Mouse (Mus musculus): ENCODE data around the gene Prim2. TPM values are rescaled to one million over a fixed set of nuclear protein-coding genes. Genes with fewer than 3 reads are reported as not detected.
"Not testable (repeated sequence)": the region's sequence is repeated elsewhere in the genome, so short reads cannot be mapped to it uniquely, and the experiment has no call there.

Prim2 gene
- polyA plus RNA-seq, 1 experiment from 2014 or later = 33.9 TPM

DNA sequence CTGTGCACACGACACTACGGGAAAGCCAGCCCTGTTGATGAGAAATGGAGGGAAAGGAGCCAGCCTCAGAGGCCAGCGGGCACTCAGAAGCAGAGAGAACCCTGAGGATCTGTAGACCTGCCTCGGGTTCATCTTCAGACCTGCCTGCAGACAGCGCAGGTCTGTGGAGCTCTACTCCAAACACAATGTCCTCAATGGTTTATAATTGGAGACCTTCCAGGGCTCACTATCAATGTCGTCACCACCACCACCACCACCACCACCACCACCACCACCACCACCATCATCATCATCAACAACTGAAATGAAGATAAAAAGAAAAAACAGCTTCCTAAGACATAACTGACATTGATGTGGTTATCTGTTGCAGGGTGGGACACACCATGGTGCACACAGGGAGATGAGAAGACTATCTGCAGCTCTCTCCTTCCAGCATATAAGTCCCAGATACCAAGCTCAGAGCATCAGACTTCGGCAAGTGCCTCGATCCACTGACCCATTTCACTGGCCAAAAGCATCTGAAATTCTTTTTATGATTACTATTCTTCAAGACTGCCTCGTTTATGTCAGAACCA is 20.0 kb downstream of the Prim2 start:
- Histone ChIP-seq H3K27me3 (no peaks in the 10 kb centered on the region), H3K27ac (no peak overlapping the region), H3K4me2 (no peak overlapping the region), H3K9ac (no peak overlapping the region), H3K9me3 (no peaks in the 10 kb centered on the region), H3K36me3 (peaks cover 15% of the 10 kb centered on the region), H3K4me1 (no peaks in the 10 kb centered on the region), H3K4me3 (no peak overlapping the region)
- 92% methylated on average over 9 of the region's 9 CpGs for WGBS
- no peak for ATAC-seq (ENCODE audit: insufficient number of reproducible peaks, low FRiP score, low TSS enrichment, low read depth)

DNA sequence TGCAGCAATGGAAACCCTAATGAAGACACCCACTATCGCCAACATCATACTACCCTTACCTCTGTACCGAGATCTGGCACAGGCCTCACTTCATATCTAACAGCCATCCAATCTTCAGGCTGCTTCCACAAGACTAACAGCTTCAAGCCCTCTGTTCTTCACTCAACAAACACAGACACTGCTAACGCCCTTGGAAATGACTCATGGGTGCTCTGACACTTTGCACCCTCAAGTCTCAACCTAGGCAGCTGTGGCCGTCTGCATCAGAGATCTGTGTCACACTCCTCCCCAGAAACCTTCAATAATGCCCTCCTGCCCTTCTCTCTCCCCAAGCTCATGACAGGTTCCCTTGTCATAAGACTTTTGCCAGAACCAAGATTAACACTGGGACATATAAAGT is 20.6 kb downstream of the Prim2 start:
- H3K9me3 ChIP-seq = no peaks in the 10 kb centered on the region
- WGBS = 93% methylated on average over 4 of the region's 4 CpGs
- no peak overlapping the region for H3K4me2 ChIP-seq
- H3K27me3 ChIP-seq = no peaks in the 10 kb centered on the region
- no peaks in the 10 kb centered on the region for H3K4me1 ChIP-seq
- H3K36me3 ChIP-seq = peaks cover 21% of the 10 kb centered on the region
- H3K4me3 ChIP-seq = no peak overlapping the region
- no peak overlapping the region for H3K27ac ChIP-seq
- H3K9ac ChIP-seq = no peak overlapping the region
- no peak for ATAC-seq (ENCODE audit: insufficient number of reproducible peaks, low FRiP score, low TSS enrichment, low read depth)

GRCm38 (mm10) chr1:33647661-33648060 is 21.9 kb downstream of the Prim2 start:
- WGBS = 87% methylated on average over 4 of the region's 4 CpGs
- peaks cover 24% of the 10 kb centered on the region for H3K36me3 ChIP-seq
- H3K27ac ChIP-seq = no peak overlapping the region
- no peak overlapping the region for H3K4me2 ChIP-seq
- H3K4me3 ChIP-seq = no peak overlapping the region
- H3K9ac ChIP-seq = no peak overlapping the region
- ATAC-seq (ENCODE audit: insufficient number of reproducible peaks, low FRiP score, low TSS enrichment, low read depth) = no peak
- no peaks in the 10 kb centered on the region for H3K4me1 ChIP-seq
- no peaks in the 10 kb centered on the region for H3K9me3 ChIP-seq
- H3K27me3 ChIP-seq = no peaks in the 10 kb centered on the region

- H3K4me3 ChIP-seq = no peak overlapping the region
- peaks cover 27% of the 10 kb centered on the region for H3K36me3 ChIP-seq
- H3K4me1 ChIP-seq = no peaks in the 10 kb centered on the region
- no peaks in the 10 kb centered on the region for H3K9me3 ChIP-seq
- 70% methylated on average over 4 of the region's 4 CpGs for WGBS
- no peak overlapping the region for H3K4me2 ChIP-seq
- H3K27me3 ChIP-seq = no peaks in the 10 kb centered on the region
- no peak overlapping the region for H3K9ac ChIP-seq
- H3K27ac ChIP-seq = no peak overlapping the region
- ATAC-seq (ENCODE audit: insufficient number of reproducible peaks, low FRiP score, low TSS enrichment, low read depth) = no peak
These were observed 22.4 kb downstream of the Prim2 start for GRCm38 (mm10) chr1:33647173-33647572.

DNA sequence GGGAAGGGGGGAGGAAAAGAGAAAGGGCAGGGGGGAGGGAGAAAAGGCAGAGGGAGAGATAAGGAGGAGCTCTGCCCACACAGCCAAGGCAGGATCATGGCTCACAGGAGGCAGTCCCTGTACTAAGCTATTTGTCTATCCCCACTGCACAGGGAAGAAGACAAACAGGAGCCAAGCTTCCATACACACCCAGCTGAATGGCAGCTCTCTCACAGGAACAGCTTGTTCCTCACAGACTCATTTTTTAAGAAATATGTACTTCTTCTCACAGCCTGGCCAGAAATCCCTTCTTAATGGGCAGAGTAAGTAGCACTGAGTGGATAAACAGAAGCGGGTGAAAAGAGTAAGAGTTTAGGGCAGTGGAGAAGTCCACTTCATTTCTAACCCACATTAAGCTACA is 23.9 kb downstream of the Prim2 start:
- no peak for ATAC-seq (ENCODE audit: insufficient number of reproducible peaks, low FRiP score, low TSS enrichment, low read depth)
- 81% methylated on average over 1 of the region's 1 CpGs for WGBS
- no peaks in the 10 kb centered on the region for H3K27me3 ChIP-seq
- H3K4me1 ChIP-seq = no peaks in the 10 kb centered on the region
- no peak overlapping the region for H3K4me3 ChIP-seq
- H3K9me3 ChIP-seq = no peaks in the 10 kb centered on the region
- H3K4me2 ChIP-seq = no peak overlapping the region
- H3K9ac ChIP-seq = no peak overlapping the region
- H3K36me3 ChIP-seq = peaks cover 27% of the 10 kb centered on the region
- no peak overlapping the region for H3K27ac ChIP-seq

- peaks cover 45% of the 10 kb centered on the region for H3K36me3 ChIP-seq
- ATAC-seq (ENCODE audit: insufficient number of reproducible peaks, low FRiP score, low TSS enrichment, low read depth) = no peak
- no peaks in the 10 kb centered on the region for H3K27me3 ChIP-seq
These were observed 28.5 kb downstream of the Prim2 start for GRCm38 (mm10) chr1:33641139-33641538.

GRCm38 (mm10) chr1:33640089-33640488 is 29.5 kb downstream of the Prim2 start:
- Histone ChIP-seq H3K27me3 (no peaks in the 10 kb centered on the region), H3K27ac (no peak overlapping the region), H3K4me2 (no peak overlapping the region), H3K4me1 (no peaks in the 10 kb centered on the region), H3K9ac (no peak overlapping the region), H3K9me3 (no peaks in the 10 kb centered on the region), H3K36me3 (peaks cover 45% of the 10 kb centered on the region), H3K4me3 (no peak overlapping the region)
- 90% methylated on average over 5 of the region's 5 CpGs for WGBS
- no peak for ATAC-seq (ENCODE audit: insufficient number of reproducible peaks, low FRiP score, low TSS enrichment, low read depth)

More at GRCm38 (mm10) chr1:33641139-33641538, 28.5 kb downstream of the Prim2 start:
- Histone ChIP-seq H3K4me2 (no peak overlapping the region), H3K4me1 (no peaks in the 10 kb centered on the region), H3K9ac (no peak overlapping the region), H3K27ac (no peak overlapping the region), H3K4me3 (no peak overlapping the region), H3K9me3 (no peaks in the 10 kb centered on the region)
- WGBS = 87% methylated on average over 2 of the region's 2 CpGs

DNA sequence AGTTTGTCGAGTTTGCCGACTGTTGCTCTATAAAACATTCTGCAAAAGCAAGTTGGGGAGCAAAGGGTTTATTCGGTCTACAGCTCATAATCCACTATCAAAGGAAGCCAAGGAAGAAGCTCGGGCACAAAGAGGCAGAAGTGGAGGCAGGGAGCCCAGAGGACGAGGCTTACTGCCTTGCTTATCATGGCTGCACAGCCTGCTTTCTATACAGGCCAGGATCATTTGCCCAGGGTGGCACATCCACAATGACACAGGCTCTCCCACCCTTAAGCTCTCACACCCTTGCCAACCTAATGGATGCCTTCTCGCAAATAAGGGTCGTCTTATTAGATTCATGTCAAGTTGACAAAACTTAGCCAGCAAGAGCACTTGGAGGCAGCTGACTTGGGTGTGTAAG is 30.4 kb downstream of the Prim2 start:
- no peak overlapping the region for H3K4me3 ChIP-seq
- H3K4me1 ChIP-seq = no peaks in the 10 kb centered on the region
- no peaks in the 10 kb centered on the region for H3K9me3 ChIP-seq
- H3K36me3 ChIP-seq = peaks cover 42% of the 10 kb centered on the region
- H3K4me2 ChIP-seq = no peak overlapping the region
- H3K27me3 ChIP-seq = no peaks in the 10 kb centered on the region
- no peak overlapping the region for H3K27ac ChIP-seq
- 90% methylated on average over 7 of the region's 7 CpGs for WGBS
- no peak for ATAC-seq (ENCODE audit: insufficient number of reproducible peaks, low FRiP score, low TSS enrichment, low read depth)
- no peak overlapping the region for H3K9ac ChIP-seq

- no peak overlapping the region for H3K27ac ChIP-seq
- H3K4me2 ChIP-seq = no peak overlapping the region
- no peak overlapping the region for H3K9ac ChIP-seq
- H3K27me3 ChIP-seq = no peaks in the 10 kb centered on the region
- no peak for ATAC-seq (ENCODE audit: insufficient number of reproducible peaks, low FRiP score, low TSS enrichment, low read depth)
- no peaks in the 10 kb centered on the region for H3K9me3 ChIP-seq
- 94% methylated on average over 14 of the region's 14 CpGs for WGBS
- H3K4me1 ChIP-seq = no peaks in the 10 kb centered on the region
- H3K4me3 ChIP-seq = no peak overlapping the region
- H3K36me3 ChIP-seq = peaks cover 46% of the 10 kb centered on the region
These were observed 31.8 kb downstream of the Prim2 start for GRCm38 (mm10) chr1:33637827-33638226.

- H3K4me3 ChIP-seq = no peak overlapping the region
- peaks cover 39% of the 10 kb centered on the region for H3K36me3 ChIP-seq
- no peaks in the 10 kb centered on the region for H3K27me3 ChIP-seq
- no peak overlapping the region for H3K4me2 ChIP-seq
- no peaks in the 10 kb centered on the region for H3K9me3 ChIP-seq
- H3K9ac ChIP-seq = no peak overlapping the region
- 93% methylated on average over 10 of the region's 10 CpGs for WGBS
- H3K4me1 ChIP-seq = no peaks in the 10 kb centered on the region
- no peak for ATAC-seq (ENCODE audit: insufficient number of reproducible peaks, low FRiP score, low TSS enrichment, low read depth)
- no peak overlapping the region for H3K27ac ChIP-seq
These were observed 33.0 kb downstream of the Prim2 start for GRCm38 (mm10) chr1:33636421-33637195.

DNA sequence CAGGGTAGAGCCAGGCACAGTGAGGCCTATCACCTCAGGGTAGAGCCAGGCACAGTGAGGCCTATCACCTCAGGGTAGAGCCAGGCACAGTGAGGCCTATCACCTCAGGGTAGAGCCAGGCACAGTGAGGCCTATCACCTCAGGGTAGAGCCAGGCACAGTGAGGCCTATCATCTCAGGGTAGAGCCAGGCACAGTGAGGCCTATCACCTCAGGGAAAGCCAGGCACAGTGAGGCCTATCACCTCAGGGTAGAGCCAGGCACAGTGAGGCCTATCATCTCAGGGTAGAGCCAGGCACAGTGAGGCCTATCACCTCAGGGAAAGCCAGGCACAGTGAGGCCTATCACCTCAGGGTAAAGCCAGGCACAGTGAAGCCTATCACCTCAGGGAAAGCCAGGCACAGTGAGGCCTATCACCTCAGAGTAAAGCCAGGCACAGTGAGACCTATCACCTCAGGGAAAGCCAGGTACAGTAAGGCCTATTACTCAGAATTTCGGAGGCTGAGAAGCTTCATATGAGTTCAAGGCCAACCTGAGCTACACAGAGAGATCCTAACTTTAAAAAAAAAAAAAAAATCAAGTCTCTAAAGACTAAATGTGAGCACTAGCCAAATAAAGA is 38.5 kb downstream of the Prim2 start:
- H3K4me3 ChIP-seq; H3K9ac ChIP-seq; H3K9me3 ChIP-seq; H3K4me1 ChIP-seq; H3K27me3 ChIP-seq; H3K27ac ChIP-seq; H3K4me2 ChIP-seq; ATAC-seq (ENCODE audit: insufficient number of reproducible peaks, low FRiP score, low TSS enrichment, low read depth): not testable (repeated sequence)
- 85% methylated on average over 1 of the region's 1 CpGs for WGBS
- peaks cover 28% of the 10 kb centered on the region for H3K36me3 ChIP-seq

DNA sequence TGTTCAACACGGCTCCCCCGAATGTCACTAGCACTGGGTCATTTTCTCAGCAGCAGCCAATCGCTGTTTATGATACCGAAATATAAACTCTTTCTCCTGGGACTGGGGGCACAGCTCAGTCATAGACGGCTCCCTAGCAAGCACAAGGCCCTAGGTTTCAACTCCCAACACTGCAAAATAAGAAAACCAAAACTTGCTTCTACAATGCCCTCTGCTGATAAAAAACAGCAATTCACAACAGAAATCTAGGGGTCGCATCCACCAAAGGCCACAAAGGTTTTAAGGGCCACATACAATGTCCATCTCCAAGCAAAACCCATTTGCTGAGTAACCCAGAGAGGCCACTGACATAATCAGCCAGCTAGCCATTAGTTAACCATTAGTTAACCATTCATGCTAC is 41.8 kb downstream of the Prim2 start:
- ATAC-seq (ENCODE audit: insufficient number of reproducible peaks, low FRiP score, low TSS enrichment, low read depth) = no peak
- H3K27ac ChIP-seq = no peak overlapping the region
- H3K27me3 ChIP-seq = no peaks in the 10 kb centered on the region
- H3K4me2 ChIP-seq = no peak overlapping the region
- no peak overlapping the region for H3K9ac ChIP-seq
- no peak overlapping the region for H3K4me3 ChIP-seq
- H3K9me3 ChIP-seq = no peaks in the 10 kb centered on the region
- H3K4me1 ChIP-seq = no peaks in the 10 kb centered on the region
- H3K36me3 ChIP-seq = peaks cover 23% of the 10 kb centered on the region
- WGBS = 83% methylated on average over 6 of the region's 6 CpGs

Measured in limb, embryonic 15.5 days (tissue).